Mouse (Mus musculus): Measurements from ENCODE around the gene Gm42906. TPM values are rescaled to one million over a fixed set of nuclear protein-coding genes. Genes with fewer than 3 reads are reported as not detected.
A peak's percentile ranks its signal among the peaks of the same experiment; 100 is the strongest.

Gm42906 gene
- polyA plus RNA-seq, 2 experiments, result not detected

DNA sequence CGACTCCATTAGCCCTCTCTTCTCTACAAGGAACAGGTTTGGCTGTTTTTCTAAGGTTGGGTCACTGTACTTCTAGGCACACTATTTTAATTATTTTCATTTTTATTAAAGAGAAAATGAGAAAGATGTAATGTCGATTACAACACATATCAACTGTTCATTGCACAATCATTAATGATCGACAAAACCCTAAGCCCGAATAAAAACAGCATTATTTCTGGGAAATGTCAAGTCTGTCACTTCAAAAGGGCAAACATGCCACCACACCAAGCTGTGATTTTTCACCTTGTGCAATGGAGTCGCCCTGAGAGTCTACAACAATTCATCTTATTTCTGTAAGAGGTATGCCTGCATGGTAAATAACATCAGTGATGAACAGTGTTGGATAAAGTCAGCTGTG is 21.7 kb downstream of the Gm42906 start:
- 72% methylated on average over 5 of the region's 5 CpGs for WGBS
- no peak for ATAC-seq (ENCODE audit: low FRiP score, low read depth)

GRCm38 (mm10) chr5:151405314-151405903 is 22.6 kb downstream of the Gm42906 start:
- H3K27me3 ChIP-seq (ENCODE audit: control insufficient read depth, insufficient read depth, low read length), result no peaks in the 10 kb centered on the region
- no peak overlapping the region for H3K4me2 ChIP-seq (replicated peaks; ENCODE audit: low read depth, low read length, severe bottlenecking)
- no peaks in the 10 kb centered on the region for H3K36me3 ChIP-seq (ENCODE audit: control insufficient read depth, insufficient read depth, low read length)
- no peak overlapping the region for H3K4me3 ChIP-seq (replicated peaks; ENCODE audit: low read length)
- no peak overlapping the region for H3K27ac ChIP-seq (replicated peaks; ENCODE audit: low read depth, low read length)
- TF ChIP-seq POLR2A (IDR thresholded peaks at IDR 0.05; ENCODE audit: borderline replicate concordance, extremely low read depth, insufficient read depth, insufficient read length), result no peak
- no peak for DNase-seq (ENCODE audit: low spot score)
- 43% methylated on average over 8 of the region's 8 CpGs for WGBS
- ATAC-seq (ENCODE audit: low FRiP score, low read depth), result no peak
- H3K4me1 ChIP-seq (ENCODE audit: control insufficient read depth, insufficient read depth, low read length), result no peaks in the 10 kb centered on the region
- no peak overlapping the region for H3K9ac ChIP-seq (ENCODE audit: low read depth, low read length, severe bottlenecking)
- H3K9me3 ChIP-seq (ENCODE audit: control insufficient read depth, low read length), result no peaks in the 10 kb centered on the region

More for the DNA sequence above, 21.7 kb downstream of the Gm42906 start:
- TF ChIP-seq POLR2A (IDR thresholded peaks at IDR 0.05; ENCODE audit: borderline replicate concordance, extremely low read depth, insufficient read depth, insufficient read length), result no peak
- no peaks in the 10 kb centered on the region for H3K27me3 ChIP-seq (ENCODE audit: control insufficient read depth, insufficient read depth, low read length)
- H3K4me3 ChIP-seq (replicated peaks; ENCODE audit: low read length), result no peak overlapping the region
- H3K4me2 ChIP-seq (replicated peaks; ENCODE audit: low read depth, low read length, severe bottlenecking), result no peak overlapping the region
- H3K36me3 ChIP-seq (ENCODE audit: control insufficient read depth, insufficient read depth, low read length), result no peaks in the 10 kb centered on the region
- H3K4me1 ChIP-seq (ENCODE audit: control insufficient read depth, insufficient read depth, low read length), result no peaks in the 10 kb centered on the region
- no peak overlapping the region for H3K9ac ChIP-seq (ENCODE audit: low read depth, low read length, severe bottlenecking)
- no peaks in the 10 kb centered on the region for H3K9me3 ChIP-seq (ENCODE audit: control insufficient read depth, low read length)
- DNase-seq (ENCODE audit: low spot score), result no peak
- no peak overlapping the region for H3K27ac ChIP-seq (replicated peaks; ENCODE audit: low read depth, low read length)

DNA sequence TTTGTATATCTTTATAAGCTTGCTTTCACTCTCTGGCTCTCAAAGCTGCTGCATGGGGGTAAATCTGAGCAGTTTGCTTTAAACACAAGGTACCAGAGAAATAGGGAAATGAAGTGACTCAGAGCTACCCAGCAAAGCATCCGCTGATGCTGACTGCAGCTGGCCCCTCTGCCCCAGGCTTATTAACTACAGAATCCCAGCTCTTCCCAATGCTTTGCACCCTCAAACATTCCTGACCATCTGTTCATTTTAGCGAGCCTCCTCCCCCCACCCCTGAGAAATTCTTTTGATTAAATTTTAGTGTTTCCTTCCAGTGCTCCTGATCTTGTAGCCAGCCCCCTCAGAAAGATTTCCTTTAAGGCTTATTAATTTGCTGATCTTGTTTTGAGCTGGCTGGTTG is 24.4 kb downstream of the Gm42906 start:
- no peaks in the 10 kb centered on the region for H3K36me3 ChIP-seq (ENCODE audit: control insufficient read depth, insufficient read depth, low read length)
- no peaks in the 10 kb centered on the region for H3K27me3 ChIP-seq (ENCODE audit: control insufficient read depth, insufficient read depth, low read length)
- no peaks in the 10 kb centered on the region for H3K9me3 ChIP-seq (ENCODE audit: control insufficient read depth, low read length)
- TF ChIP-seq POLR2A (IDR thresholded peaks at IDR 0.05; ENCODE audit: borderline replicate concordance, extremely low read depth, insufficient read depth, insufficient read length), result no peak
- H3K4me3 ChIP-seq (replicated peaks; ENCODE audit: low read length), result no peak overlapping the region
- no peak for ATAC-seq (ENCODE audit: low FRiP score, low read depth)
- H3K27ac ChIP-seq (replicated peaks; ENCODE audit: low read depth, low read length), result no peak overlapping the region
- no peak overlapping the region for H3K9ac ChIP-seq (ENCODE audit: low read depth, low read length, severe bottlenecking)
- H3K4me2 ChIP-seq (replicated peaks; ENCODE audit: low read depth, low read length, severe bottlenecking), result no peak overlapping the region
- H3K4me1 ChIP-seq (ENCODE audit: control insufficient read depth, insufficient read depth, low read length), result no peaks in the 10 kb centered on the region
- 8% methylated on average over 2 of the region's 2 CpGs for WGBS
- peak; percentile 10 for DNase-seq (ENCODE audit: low spot score)

- Histone ChIP-seq H3K36me3 (ENCODE audit: control insufficient read depth, insufficient read depth, low read length) (no peaks in the 10 kb centered on the region), H3K4me2 (replicated peaks; ENCODE audit: low read depth, low read length, severe bottlenecking) (no peak overlapping the region), H3K27me3 (ENCODE audit: control insufficient read depth, insufficient read depth, low read length) (no peaks in the 10 kb centered on the region), H3K4me1 (ENCODE audit: control insufficient read depth, insufficient read depth, low read length) (no peaks in the 10 kb centered on the region), H3K4me3 (replicated peaks; ENCODE audit: low read length) (no peak overlapping the region), H3K27ac (replicated peaks; ENCODE audit: low read depth, low read length) (no peak overlapping the region), H3K9ac (ENCODE audit: low read depth, low read length, severe bottlenecking) (no peak overlapping the region), H3K9me3 (ENCODE audit: control insufficient read depth, low read length) (no peaks in the 10 kb centered on the region)
- 96% methylated on average over 2 of the region's 2 CpGs for WGBS
- TF ChIP-seq POLR2A (IDR thresholded peaks at IDR 0.05; ENCODE audit: borderline replicate concordance, extremely low read depth, insufficient read depth, insufficient read length), result no peak
- DNase-seq (ENCODE audit: low spot score), result no peak
- ATAC-seq (ENCODE audit: low FRiP score, low read depth), result no peak
These were observed 27.4 kb downstream of the Gm42906 start for GRCm38 (mm10) chr5:151400557-151400944.

DNA sequence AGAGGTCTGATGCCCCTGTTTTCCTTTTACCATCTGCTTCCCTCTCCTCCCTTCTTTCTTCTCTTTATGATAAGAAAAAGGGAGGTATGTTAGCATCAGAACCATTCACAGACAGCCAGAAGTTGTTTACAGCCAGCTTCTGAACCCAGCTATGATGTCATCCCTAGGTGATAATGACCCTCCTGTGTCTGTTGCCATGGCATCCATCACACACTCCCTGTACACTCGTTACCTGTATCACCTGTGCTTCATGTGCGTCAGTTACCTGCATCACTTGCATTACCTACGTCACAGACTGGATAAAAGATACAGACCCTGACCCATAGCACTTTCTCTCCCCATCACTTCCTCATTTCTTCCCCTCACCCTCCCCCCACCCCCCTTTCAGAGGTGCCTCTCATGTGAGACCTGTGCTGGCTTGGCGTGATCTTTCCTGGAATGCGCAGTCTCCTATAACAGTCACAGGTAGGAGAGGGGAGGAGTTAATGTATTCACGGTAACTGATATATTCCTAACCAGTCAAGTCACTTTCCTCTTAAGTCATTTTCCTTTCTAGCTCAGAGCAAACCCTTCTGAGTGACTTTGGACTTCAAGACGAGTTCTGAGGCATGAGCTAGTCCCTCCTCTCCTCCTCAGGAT is 27.9 kb downstream of the Gm42906 start:
- Histone ChIP-seq H3K9me3 (ENCODE audit: control insufficient read depth, low read length) (no peaks in the 10 kb centered on the region), H3K4me2 (replicated peaks; ENCODE audit: low read depth, low read length, severe bottlenecking) (no peak overlapping the region), H3K4me3 (replicated peaks; ENCODE audit: low read length) (no peak overlapping the region), H3K4me1 (ENCODE audit: control insufficient read depth, insufficient read depth, low read length) (no peaks in the 10 kb centered on the region; the same call in 1 of the 2 replicates), H3K9ac (ENCODE audit: low read depth, low read length, severe bottlenecking) (no peak overlapping the region), H3K27ac (replicated peaks; ENCODE audit: low read depth, low read length) (no peak overlapping the region), H3K36me3 (ENCODE audit: control insufficient read depth, insufficient read depth, low read length) (no peaks in the 10 kb centered on the region), H3K27me3 (ENCODE audit: control insufficient read depth, insufficient read depth, low read length) (no peaks in the 10 kb centered on the region)
- TF ChIP-seq POLR2A (IDR thresholded peaks at IDR 0.05; ENCODE audit: borderline replicate concordance, extremely low read depth, insufficient read depth, insufficient read length), result no peak
- WGBS, result 73% methylated on average over 7 of the region's 7 CpGs
- DNase-seq (ENCODE audit: low spot score) (no peak), ATAC-seq (ENCODE audit: low FRiP score, low read depth) (no peak)
